ENCODE assay signal across 18 mouse cellular contexts in genomic region chr12:76287986-76288385, GRCm38 (mm10). TPM values are rescaled to one million over a fixed set of nuclear protein-coding genes. Genes with fewer than 3 reads are reported as not detected.
DNase-seq lines count a peak whose midpoint lies in the region; ATAC-seq and TF ChIP-seq lines count a peak whose summit lies in the region.
"Had no signal": no experiment of that assay in that cellular context is flagged by ENCODE, and none has a peak within 500 bp of the region (broad histone marks: within the 10 kb centered on the region; RNA-seq: fewer than 3 reads in every experiment).

No protein-coding gene starts in this region.

- WGBS in hindbrain, embryonic 12.5 days, result 57% methylated on average over 8 of the region's 8 CpGs
- 25% methylated on average over 8 of the region's 8 CpGs for WGBS in midbrain, embryonic 15.5 days
- 78% methylated on average over 8 of the region's 8 CpGs for WGBS in lung, adult 2 months

- ATAC-seq in hindbrain, embryonic 12.5 days (ENCODE audit: low FRiP score), result no peak
- peak; percentile 65; the same call in 1 of the 2 replicates for ATAC-seq in midbrain, embryonic 15.5 days (replicated peaks)
- ATAC-seq in megakaryocyte progenitor cell, adult 5-6 weeks (replicated peaks; ENCODE audit: poor library complexity), result no peak

- no peak for TF ChIP-seq CTCF in cortical plate, adult 2 months (IDR thresholded peaks at IDR 0.05; ENCODE audit: extremely low read depth, insufficient read depth, low read length)
- TF ChIP-seq CTCF in lung, adult 2 months (IDR thresholded peaks at IDR 0.05; ENCODE audit: insufficient read depth, low read length), result no peak

- no peak overlapping the region for H3K9ac ChIP-seq in hindbrain, embryonic 12.5 days
- H3K9ac ChIP-seq in midbrain, embryonic 15.5 days, result no peak overlapping the region

- H3K27me3 ChIP-seq in hindbrain, embryonic 12.5 days, result no peaks in the 10 kb centered on the region
- H3K27me3 ChIP-seq in midbrain, embryonic 15.5 days (replicated peaks), result no peaks in the 10 kb centered on the region

- H3K36me3 ChIP-seq in hindbrain, embryonic 12.5 days, result peaks cover 25% of the 10 kb centered on the region
- H3K36me3 ChIP-seq in midbrain, embryonic 15.5 days (replicated peaks), result peaks cover 4% of the 10 kb centered on the region; the same call in 1 of the 2 replicates

- H3K4me1 ChIP-seq in cortical plate, adult 2 months (ENCODE audit: control insufficient read depth, insufficient read depth, low read length), result peaks cover 9% of the 10 kb centered on the region
- peaks cover 12% of the 10 kb centered on the region for H3K4me1 ChIP-seq in hindbrain, embryonic 12.5 days
- peaks cover 8% of the 10 kb centered on the region; the same call in 1 of the 2 replicates for H3K4me1 ChIP-seq in midbrain, embryonic 15.5 days
- H3K4me1 ChIP-seq in lung, adult 2 months (ENCODE audit: control insufficient read depth, insufficient read depth, low read length), result no peaks in the 10 kb centered on the region
- H3K4me1 ChIP-seq: heart, embryonic 10.5 days had no signal

- no peaks in the 10 kb centered on the region for H3K9me3 ChIP-seq in hindbrain, embryonic 12.5 days (replicated peaks)
- no peaks in the 10 kb centered on the region for H3K9me3 ChIP-seq in midbrain, embryonic 15.5 days
- H3K9me3 ChIP-seq: heart, embryonic 10.5 days had no signal

- no peak overlapping the region for H3K4me2 ChIP-seq in hindbrain, embryonic 12.5 days (replicated peaks)
- 0 out of 2 replicates have a peak overlapping the region, but pooled peaks have one; percentile 9 for H3K4me2 ChIP-seq in midbrain, embryonic 15.5 days

- H3K27ac ChIP-seq in cortical plate, adult 2 months (ENCODE audit: insufficient read depth, low read length), result peak overlapping the region; percentile 88
- H3K27ac ChIP-seq in hindbrain, embryonic 12.5 days, result peak overlapping the region; percentile 56; the same call in 1 of the 2 replicates
- H3K27ac ChIP-seq in midbrain, embryonic 15.5 days, result peak overlapping the region; percentile 73
- H3K27ac ChIP-seq: heart, embryonic 10.5 days had no signal

- peak; percentile 58 for DNase-seq in layer of hippocampus, adult 9-11 months
- no peak for DNase-seq in layer of hippocampus, adult 11-12 months (ENCODE audit: low spot score)
- no peak for DNase-seq in lung, adult 2 months
- no peak for DNase-seq in cerebellum, adult 11-12 months
- DNase-seq: adrenal gland, adult 8-10 months; right cerebral cortex, postnatal 14 days had no signal

- TF ChIP-seq POLR2A in cortical plate, adult 2 months (IDR thresholded peaks at IDR 0.05; ENCODE audit: extremely low read depth, insufficient read depth, low read length), result no peak
- TF ChIP-seq POLR2A in lung, adult 2 months (IDR thresholded peaks at IDR 0.05; ENCODE audit: borderline replicate concordance, extremely low read depth, low read depth, low read length), result no peak

- no peak overlapping the region for H3K4me3 ChIP-seq in cortical plate, adult 2 months (ENCODE audit: insufficient read depth, low read length)
- H3K4me3 ChIP-seq in hindbrain, embryonic 12.5 days, result no peak overlapping the region
- no peak overlapping the region for H3K4me3 ChIP-seq in midbrain, embryonic 15.5 days
- no peak overlapping the region for H3K4me3 ChIP-seq in lung, adult 2 months (replicated peaks; ENCODE audit: extremely low read depth, low read depth, low read length)
- H3K4me3 ChIP-seq: heart, embryonic 10.5 days had no signal

RNA-seq across cellular contexts. Expression of gene Mthfd1, which starts 32.9 kb away (rescaled TPM):
- polyA plus RNA-seq in cortical plate, adult 2 months (2012; rRNA removed), result 33.2 and 35.7 TPM in 2 replicates
- 44.8 and 46.3 TPM in 2 replicates for polyA plus RNA-seq in hindbrain, embryonic 12.5 days (2016; fragmentation: Nextera tagmentation; extraction: Ambion mirVana)
- 30.7 and 31.2 TPM in 2 replicates for polyA plus RNA-seq in midbrain, embryonic 15.5 days (2015; fragmentation: Nextera tagmentation; extraction: Ambion mirVana)
- 69.8 and 96.2 TPM in 2 replicates for polyA plus RNA-seq in lung, adult 2 months (2012; rRNA removed)
- 90.1 and 113 TPM in 2 replicates for total RNA-seq in megakaryocyte progenitor cell, adult 5-6 weeks (2015)
- 137 and 191 TPM in 2 replicates for total RNA-seq in megakaryocyte progenitor cell, adult 5-6 weeks (2017)

RNA-seq across cellular contexts. Expression of gene Akap5, which starts 36.7 kb away (rescaled TPM):
- polyA plus RNA-seq in cortical plate, adult 2 months (2012; rRNA removed), result 51.2 and 51.4 TPM in 2 replicates
- 5.7 and 6.8 TPM in 2 replicates for polyA plus RNA-seq in hindbrain, embryonic 12.5 days (2016; fragmentation: Nextera tagmentation; extraction: Ambion mirVana)
- polyA plus RNA-seq in midbrain, embryonic 15.5 days (2015; fragmentation: Nextera tagmentation; extraction: Ambion mirVana), result 9.8 and 10.3 TPM in 2 replicates
- polyA plus RNA-seq in lung, adult 2 months (2012; rRNA removed), result 31.6 and 72.3 TPM in 2 replicates
- 0.24 and 0.35 TPM in 2 replicates for total RNA-seq in megakaryocyte progenitor cell, adult 5-6 weeks (2015)
- total RNA-seq in megakaryocyte progenitor cell, adult 5-6 weeks (2017), result 0.25 and 0.74 TPM in 2 replicates

RNA-seq across cellular contexts. Expression of gene Tex21, which starts 41.4 kb away (rescaled TPM):
- not detected in 2 replicates for polyA plus RNA-seq in cortical plate, adult 2 months (2012; rRNA removed)
- polyA plus RNA-seq in hindbrain, embryonic 12.5 days (2016; fragmentation: Nextera tagmentation; extraction: Ambion mirVana), result not detected in 2 replicates
- polyA plus RNA-seq in midbrain, embryonic 15.5 days (2015; fragmentation: Nextera tagmentation; extraction: Ambion mirVana), result not detected in 2 replicates
- polyA plus RNA-seq in lung, adult 2 months (2012; rRNA removed), result not detected in 2 replicates
- not detected in 2 replicates for total RNA-seq in megakaryocyte progenitor cell, adult 5-6 weeks (2015)
- 0.14 TPM in 1 of 2 replicates, not detected in the other for total RNA-seq in megakaryocyte progenitor cell, adult 5-6 weeks (2017)
- total RNA-seq: adrenal gland, adult 8-10 months; gastrocnemius, adult 18-20 months; hematopoietic stem cell, adult 5-6 weeks; layer of hippocampus, postnatal 10 days; liver, adult 2 months had no signal
- polyA plus RNA-seq: kidney, embryonic 14.5 days; liver, adult 2 months; lung, embryonic 16.5 days; stomach, embryonic 14.5 days had no signal
